Mouse (Mus musculus) MN1 (cell line): ENCODE data around the gene Nupl1.

Experiments
- DNase-seq: peaks from one replicate; pipeline ENCODE4 v3.0.0-alpha.2; 2016; ENCODE audit warnings: low spot score

Gene Nupl1

DNA sequence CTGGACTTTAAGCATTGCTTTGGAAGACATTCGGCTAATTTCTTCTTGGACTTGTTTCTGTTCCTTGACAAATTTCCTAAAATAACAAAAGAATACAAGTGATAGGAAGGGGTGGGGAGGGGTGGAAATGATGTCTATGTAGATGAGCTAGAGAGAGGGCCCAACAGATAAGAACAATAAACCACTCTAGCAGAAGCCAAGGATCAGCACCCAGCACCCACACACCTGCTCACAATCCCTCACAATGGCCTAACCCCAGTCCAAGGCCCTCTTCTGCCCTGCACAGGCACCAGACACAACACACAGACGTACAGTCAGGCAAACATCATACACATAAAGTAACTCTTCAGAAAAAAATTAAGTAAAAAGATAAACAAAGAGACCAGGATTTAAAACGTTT lies 12.7 kb downstream of the Nupl1 start:
- no peak for DNase-seq

GRCm38 (mm10) chr14:60219886-60220285 lies 31.3 kb downstream of the Nupl1 start:
- DNase-seq: no peak

GRCm38 (mm10) chr14:60217616-60218015 lies 33.6 kb downstream of the Nupl1 start:
- no peak for DNase-seq

DNA sequence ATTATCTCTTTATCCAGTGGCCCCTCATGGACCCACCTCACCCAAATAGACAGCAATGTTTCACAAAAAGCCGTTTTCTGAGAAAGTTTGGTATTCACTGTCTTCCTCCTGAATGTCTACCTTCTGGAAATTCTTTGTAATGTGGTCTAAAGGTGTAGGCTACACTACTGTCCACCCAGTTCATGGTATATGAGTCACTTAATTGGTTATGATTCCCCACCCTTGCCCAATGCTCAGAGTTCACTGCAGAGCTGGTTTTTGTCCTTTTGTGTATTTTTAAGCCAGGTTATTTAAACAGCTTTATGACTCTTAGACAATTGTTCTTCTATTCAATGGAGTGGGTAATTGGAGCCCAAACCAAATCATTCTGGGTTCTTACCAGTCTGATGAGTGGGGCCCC lies 35.1 kb downstream of the Nupl1 start:
- DNase-seq: no peak

DNA sequence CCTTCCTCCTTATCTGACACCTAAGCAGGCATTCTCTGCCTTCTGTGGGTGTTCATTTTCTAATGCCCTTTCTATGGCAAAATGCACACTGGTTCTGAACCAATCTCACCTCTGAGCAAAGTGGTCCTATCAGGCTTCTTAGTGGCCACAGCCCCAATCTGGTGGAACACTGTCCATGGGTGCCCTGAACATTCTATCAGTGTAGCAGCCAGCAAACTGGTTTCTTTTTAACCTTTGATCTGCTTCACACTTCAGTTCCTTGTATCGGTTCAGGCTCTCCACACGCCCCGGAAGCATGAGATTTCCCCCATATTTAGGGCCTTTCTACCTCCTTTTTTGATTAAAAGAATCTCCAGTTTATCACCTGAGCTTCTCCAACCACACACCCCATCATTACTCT lies 36.2 kb downstream of the Nupl1 start:
- DNase-seq: no peak

GRCm38 (mm10) chr14:60214040-60214439 lies 37.2 kb downstream of the Nupl1 start:
- DNase-seq: no peak

DNA sequence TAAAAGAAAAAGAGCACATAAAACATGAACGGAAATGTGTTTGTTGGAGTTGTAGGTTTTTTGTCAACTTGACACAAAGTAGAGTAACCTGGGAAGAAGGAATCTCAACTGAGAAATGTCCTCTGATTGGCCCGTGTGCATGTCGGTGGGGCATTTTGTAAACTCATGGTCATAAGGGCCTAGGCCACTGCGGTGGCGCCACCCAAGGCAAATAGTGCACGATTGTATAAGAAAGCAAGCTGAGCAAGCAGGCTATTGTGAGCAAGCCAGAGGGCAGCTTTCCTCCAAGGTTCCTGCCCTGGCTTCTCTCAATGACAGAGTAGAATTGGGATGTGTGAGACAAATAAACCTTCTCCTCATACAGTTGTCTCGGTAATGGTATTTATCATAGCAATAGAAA lies 42.1 kb downstream of the Nupl1 start:
- no peak for DNase-seq

DNA sequence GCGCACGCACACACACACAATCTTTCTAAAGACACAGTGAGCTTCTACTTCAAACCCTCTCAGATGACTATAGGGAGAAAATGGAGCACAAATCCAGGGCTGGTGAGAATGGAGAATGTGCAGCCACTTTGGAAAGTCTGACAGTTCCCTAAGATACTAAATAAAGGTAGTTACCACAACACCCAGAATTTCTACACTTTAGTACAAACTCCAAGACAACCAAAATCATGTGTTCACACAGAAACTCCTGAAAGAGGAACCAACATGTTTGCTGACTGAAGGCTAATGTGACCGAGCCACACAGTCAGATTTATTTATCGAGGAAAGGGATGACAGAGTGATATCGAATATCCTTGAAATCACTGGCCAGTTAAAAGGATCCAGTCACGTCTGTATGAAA lies 46.2 kb downstream of the Nupl1 start:
- no peak for DNase-seq

DNA sequence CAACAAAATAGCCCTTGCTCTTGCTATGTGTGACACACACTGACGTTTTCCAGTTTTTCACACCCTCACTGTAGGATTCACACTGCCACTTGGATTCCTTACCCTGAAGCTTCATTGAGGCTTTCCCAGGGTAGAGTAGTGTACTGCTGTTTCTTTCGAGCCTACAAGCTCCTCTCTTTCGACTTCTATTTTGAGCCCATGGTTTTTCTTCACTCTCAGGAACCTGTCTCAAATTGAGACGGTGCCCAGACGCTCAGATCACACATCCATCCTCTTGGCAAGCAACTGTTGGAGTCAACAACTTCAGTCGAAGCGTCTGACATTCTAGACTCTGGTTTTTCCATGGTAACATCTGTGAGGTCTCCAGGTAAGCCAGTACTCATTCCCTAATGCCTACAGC lies 54.3 kb downstream of the Nupl1 start, which contains the start of gene Atp8a2:
Gene Atp8a2 (minus strand): TSS at position 296 of the 400 bp plus-strand sequence.
- DNase-seq: no peak

- no peak for DNase-seq
Measured at GRCm38 (mm10) chr14:60195999-60196398, 55.2 kb downstream of the Nupl1 start.

- no peak for DNase-seq
Measured at GRCm38 (mm10) chr14:60194606-60195005, 56.6 kb downstream of the Nupl1 start.

DNA sequence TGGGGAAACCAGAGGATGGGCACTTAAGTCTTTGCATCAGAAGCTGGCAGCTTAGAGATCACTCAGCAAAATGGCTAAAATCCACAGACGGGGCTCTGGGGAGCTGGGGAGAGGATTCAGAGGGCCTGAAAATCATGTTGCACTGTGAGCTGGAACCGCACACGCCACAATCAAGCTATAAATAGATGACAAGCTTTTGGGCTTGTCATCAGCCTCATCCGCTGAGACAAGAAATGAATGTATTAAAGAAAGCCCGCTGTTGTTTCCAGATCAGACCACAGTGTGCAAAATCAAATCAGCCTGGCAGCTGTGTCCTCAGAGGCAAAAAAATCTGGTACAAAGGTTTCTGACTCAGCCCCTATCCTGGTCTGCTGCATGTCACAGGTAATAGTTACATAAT lies 61.5 kb downstream of the Nupl1 start:
- peak; percentile 6 for DNase-seq

- DNase-seq: no peak
Measured at GRCm38 (mm10) chr14:60188201-60188825, 62.9 kb downstream of the Nupl1 start.

GRCm38 (mm10) chr14:60181306-60181705 lies 69.9 kb downstream of the Nupl1 start:
- DNase-seq: no peak

GRCm38 (mm10) chr14:60178571-60178955 lies 72.7 kb downstream of the Nupl1 start:
- no peak for DNase-seq

DNA sequence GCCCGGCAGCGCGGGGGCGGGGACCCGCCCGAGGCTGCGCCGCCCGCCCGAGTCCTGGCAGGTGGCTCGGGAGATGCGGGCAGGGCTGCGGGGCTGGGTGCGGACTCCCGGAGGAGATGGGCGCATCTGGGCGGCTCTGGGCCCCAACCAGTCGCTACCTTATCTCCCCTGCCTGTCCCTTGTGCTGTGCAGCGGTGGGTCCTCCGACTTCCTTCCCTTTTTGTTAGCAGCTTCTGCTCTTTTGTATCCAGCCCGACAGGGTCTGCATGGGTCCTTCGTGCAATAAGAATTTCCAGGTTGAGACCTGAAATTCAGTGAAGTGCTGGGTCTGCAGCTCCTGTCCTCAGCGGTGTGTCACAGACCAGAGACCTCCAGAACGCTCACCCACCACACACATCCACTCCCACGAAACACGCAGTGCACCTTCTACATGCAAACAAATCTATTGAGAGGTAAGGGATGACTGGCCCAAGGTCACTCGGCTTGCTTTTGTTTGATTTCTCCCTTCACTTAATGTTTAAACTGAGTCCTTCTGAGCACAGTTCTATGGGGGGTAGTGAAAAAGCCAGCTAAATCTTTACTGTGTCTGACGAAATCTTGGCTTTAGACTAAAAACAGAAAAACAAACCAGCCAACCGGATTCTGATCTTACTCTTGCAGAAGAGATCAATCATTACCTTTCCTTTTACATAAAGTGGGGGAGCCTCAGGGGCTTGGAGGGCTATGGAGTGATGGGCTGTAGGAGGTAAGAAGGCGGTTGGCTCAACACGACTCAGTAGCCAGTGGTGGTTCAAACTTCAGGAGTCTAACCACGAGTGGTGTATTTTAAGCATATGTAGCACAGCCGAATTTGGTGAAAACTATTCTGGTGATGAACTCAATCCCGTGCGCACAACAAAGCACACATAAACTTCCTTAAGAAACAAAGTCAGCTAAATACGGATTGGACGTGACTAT lies 73.3 kb downstream of the Nupl1 start:
- DNase-seq: no peak

GRCm38 (mm10) chr14:60176891-60177613 lies 74.2 kb downstream of the Nupl1 start:
- DNase-seq: no peak

DNA sequence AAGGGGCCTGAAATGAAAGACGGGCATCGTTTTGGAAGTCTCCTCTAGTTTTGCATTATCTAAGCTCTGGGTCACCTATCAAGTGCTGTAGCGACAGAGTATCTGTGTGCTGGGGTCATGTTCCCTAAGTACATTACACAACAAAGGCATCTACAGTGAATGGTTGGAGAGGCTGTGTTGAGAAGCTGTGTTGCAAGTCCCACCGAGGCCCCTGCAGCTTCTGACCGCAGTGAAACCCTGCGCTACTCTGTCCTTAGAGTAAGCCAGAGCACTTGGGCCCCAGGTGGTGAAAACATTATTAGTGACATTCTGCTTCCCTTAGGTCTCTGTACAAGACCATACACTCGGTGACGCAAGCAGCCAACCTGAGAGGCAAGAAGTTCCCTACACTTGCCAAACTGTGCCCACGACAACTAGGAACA lies 74.8 kb downstream of the Nupl1 start:
- no peak for DNase-seq

DNA sequence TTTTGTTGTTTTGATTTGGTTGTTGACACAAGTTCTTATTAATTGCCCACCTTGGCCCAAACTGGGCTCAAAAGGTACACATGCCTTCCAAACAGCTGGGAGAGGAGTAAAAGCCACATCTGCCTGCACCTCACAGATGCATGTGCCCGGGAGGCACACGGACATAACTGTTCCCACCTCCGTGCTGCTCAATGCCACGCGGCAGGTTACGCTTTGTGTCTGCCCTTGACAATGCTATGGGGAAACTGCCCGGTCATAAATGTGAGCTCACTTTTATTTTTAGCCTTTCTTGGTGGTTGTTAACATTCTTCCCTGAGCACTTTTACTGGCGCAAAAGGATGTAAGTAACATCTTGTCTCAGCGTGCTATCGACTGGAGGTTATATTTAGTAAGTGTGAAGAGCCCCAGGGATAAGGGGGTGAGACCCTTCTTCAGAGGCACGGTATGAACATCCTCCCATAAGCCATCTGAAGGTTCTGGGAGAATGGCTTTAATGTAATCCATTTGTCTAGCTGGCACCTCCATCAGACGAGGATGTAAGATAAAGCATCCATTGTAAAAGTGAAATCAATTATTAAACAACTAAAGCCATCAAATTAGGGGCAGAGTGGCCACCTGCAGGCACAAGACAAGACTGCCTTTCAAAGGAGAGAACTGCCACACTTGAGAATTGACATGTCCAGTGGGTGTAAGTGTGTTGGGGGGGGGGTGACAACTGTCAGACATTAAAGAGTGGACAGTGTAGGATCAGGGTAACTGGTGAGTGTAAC lies 78.8 kb downstream of the Nupl1 start:
- no peak for DNase-seq

DNA sequence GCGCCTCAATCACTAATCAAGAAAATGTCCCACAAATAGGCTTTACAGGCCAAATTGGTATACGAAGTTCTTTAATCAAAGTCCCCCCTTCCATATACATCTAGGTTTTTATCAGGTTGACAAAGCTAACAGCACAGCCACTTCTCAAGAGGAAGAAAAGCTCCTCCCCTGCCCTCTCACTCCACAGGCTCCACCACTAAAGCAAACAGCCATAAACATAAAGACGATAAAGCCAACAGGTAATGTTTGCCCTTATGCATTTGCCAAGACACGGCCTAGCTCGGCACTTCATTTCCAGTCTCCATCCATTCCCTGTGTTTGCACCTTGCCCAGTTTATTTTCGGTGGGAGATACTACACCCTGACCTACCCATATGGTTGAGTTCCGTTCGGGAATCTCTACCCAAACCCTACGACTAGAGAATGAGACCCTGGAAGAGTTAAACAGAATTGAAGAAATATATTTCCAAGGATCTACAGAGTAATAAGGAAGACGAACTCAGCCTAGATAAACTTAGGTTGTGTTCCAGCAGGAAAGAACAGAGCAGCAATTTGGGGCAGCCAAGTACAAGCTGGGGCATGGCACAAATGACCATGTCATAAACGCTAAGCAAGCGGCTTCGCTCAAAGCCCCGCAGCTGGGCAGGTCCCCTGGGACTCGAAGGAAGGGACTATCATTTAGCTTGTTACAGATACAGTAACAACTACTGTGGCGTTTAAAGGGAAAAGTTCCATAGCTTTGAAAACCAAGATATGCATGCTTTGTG lies 80.2 kb downstream of the Nupl1 start:
- DNase-seq: no peak

- DNase-seq: no peak
Measured at GRCm38 (mm10) chr14:60163367-60163766, 87.9 kb downstream of the Nupl1 start.
